Mouse (Mus musculus) hindbrain, embryonic 10.5 days (tissue): ENCODE measurements at regions not wholly inside any gene's neighbourhood (a gene's known extent, or its start where the extent isn't known, plus 50 kb on each side); places are given as distances from the start of the nearest gene placed in this dataset.
"Not testable (repeated sequence)": the region's sequence is repeated elsewhere in the genome, so short reads cannot be mapped to it uniquely, and the experiment has no call there.

Source experiments
- DNase-seq: peaks from one replicate; pipeline ENCODE4 v3.0.0-alpha.2; 2017; ENCODE audit warnings: low spot score
- H3K27ac ChIP-seq: fragments of 300-500 bp; sonication (generic); 2 replicates; pipeline ENCODE4 v1.5.1; 2016; ENCODE audit warnings: mild to moderate bottlenecking, moderate library complexity
- H3K27me3 ChIP-seq: fragments of 300-500 bp; sonication (generic); 2 replicates; pipeline ENCODE4 v1.6.1; 2016; ENCODE audit warnings: mild to moderate bottlenecking; ENCODE audit not compliant: poor library complexity, insufficient read depth, severe bottlenecking
- H3K36me3 ChIP-seq: fragments of 300-500 bp; sonication (generic); 2 replicates; pipeline ENCODE4 v1.6.1; 2016; ENCODE audit warnings: mild to moderate bottlenecking, moderate library complexity
- H3K4me1 ChIP-seq: fragments of 300-500 bp; sonication (generic); replicated peaks from 2 replicates; pipeline ENCODE4 v1.6.1; 2016; ENCODE audit warnings: mild to moderate bottlenecking
- H3K4me3 ChIP-seq: fragments of 300-500 bp; sonication (generic); 2 replicates; pipeline ENCODE4 v1.5.1; 2016; ENCODE audit warnings: mild to moderate bottlenecking, moderate library complexity
- H3K9me3 ChIP-seq: fragments of 300-500 bp; sonication (generic); 2 replicates; pipeline ENCODE4 v1.6.1; 2016; ENCODE audit warnings: mild to moderate bottlenecking, moderate library complexity
- WGBS: fragments of 180-500 bp; shearing (Covaris S2); methylation state at CpG from one replicate; pipeline ENCODE4 v1.1.7; 2016; 5-methylcytosine and 5-hydroxymethylcytosine counted together

GRCm38 (mm10) chr17:17197229-17197628 is 76.0 kb downstream of the Zfp97 start:
- 92% methylated on average over 2 of the region's 2 CpGs for WGBS
- DNase-seq, H3K27ac ChIP-seq, H3K27me3 ChIP-seq, H3K4me3 ChIP-seq, H3K4me1 ChIP-seq: not testable (repeated sequence)
- peaks cover 64% of the 10 kb centered on the region for H3K9me3 ChIP-seq
- H3K36me3 ChIP-seq: peaks cover 31% of the 10 kb centered on the region

DNA sequence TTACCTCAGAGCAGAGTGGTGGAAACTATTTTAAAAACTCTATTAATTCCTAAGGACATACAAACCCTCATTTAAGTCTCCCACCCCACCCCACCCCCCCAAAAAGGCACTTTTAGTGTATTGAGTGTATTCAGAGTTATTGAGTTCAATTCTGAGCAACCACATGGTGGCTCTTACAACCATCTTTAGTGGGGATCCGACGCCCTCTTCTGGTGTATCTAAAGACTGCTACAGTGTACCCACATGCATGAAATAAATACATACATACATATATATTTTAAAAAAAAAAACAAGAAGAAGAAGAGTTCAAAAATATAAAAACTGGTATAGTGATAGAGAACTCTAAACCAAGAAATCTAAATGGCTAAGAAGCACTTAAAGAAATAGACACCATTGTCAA is 107.9 kb downstream of the Zfp97 start:
- 41% methylated on average over 2 of the region's 2 CpGs for WGBS

DNA sequence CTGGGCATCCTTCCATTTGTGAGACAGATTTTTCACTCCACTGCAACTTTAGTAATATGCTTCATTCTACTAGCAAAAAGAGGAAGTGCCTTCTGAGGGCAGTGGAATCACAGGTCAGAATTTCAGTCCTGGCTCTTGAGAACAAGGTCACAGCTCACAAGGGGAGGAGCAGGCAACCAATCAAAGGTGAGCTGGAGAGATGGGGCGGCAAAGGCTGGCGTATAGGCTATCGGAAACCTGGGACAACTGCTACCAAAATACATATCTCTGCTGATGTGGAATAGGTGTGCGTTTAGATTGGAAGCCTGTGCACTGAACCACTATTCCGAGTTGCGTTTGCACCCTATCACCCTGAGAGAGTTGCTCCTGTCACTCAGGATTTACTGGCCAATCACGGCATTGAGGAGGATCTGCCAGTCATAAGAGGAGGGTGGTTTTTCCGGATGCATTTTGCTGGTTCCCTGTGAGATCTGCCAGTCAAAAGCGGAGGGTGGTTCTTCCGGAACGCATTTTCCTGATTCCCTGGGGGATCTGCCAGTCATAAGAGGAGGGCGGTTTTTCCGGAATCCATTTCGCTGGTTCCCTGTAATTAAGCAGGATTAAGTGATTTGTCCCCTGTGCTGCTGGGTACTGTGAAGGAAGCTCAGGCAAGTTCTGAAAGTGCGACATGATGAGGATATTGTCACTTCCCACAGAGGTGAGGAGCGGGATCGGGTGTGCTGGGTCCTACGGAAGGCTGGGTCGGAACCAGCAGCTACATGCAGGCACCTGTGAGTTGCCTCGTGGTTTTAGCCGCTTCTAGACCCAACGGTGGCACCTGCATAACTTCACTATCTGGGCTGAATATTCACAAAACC is 113.3 kb downstream of the Zfp97 start:
- peaks cover 18% of the 10 kb centered on the region for H3K9me3 ChIP-seq
- peak; percentile 88 for DNase-seq
- H3K4me3 ChIP-seq: peak overlapping the region; percentile 61
- WGBS: under 1% methylated on average over 22 of the region's 22 CpGs
- peak overlapping the region; percentile 81 for H3K27ac ChIP-seq
- peaks cover 11% of the 10 kb centered on the region for H3K36me3 ChIP-seq
- H3K27me3 ChIP-seq, H3K4me1 ChIP-seq: not testable (repeated sequence)

More for the DNA sequence above, 107.9 kb downstream of the Zfp97 start:
- DNase-seq: no peak
- no peaks in the 10 kb centered on the region for H3K36me3 ChIP-seq
- H3K4me1 ChIP-seq: no peaks in the 10 kb centered on the region
- H3K4me3 ChIP-seq: no peak overlapping the region
- peaks cover 12% of the 10 kb centered on the region; the same call in 1 of the 2 replicates for H3K9me3 ChIP-seq
- no peaks in the 10 kb centered on the region for H3K27me3 ChIP-seq
- H3K27ac ChIP-seq: no peak overlapping the region

DNA sequence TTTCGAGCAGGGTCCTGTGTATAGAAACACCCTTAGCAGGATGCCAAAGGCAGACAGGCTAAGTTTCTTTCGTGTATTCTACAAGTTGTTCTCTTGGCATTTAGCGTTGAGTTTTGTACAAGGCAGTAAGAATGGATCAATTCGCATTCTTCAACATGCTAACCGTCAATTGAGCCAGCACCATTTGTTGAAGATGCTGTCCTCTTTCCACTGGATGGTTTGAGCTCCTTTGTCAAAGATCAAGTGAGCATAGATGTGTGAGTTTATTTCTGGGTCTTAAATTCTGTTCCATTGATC is 113.9 kb downstream of the Zfp97 start:
- H3K36me3 ChIP-seq: peaks cover 16% of the 10 kb centered on the region
- H3K27ac ChIP-seq: peak overlapping the region; percentile 56
- peaks cover 22% of the 10 kb centered on the region for H3K9me3 ChIP-seq
- H3K4me3 ChIP-seq: peak overlapping the region; percentile 61
- DNase-seq: peak; percentile 8
- H3K27me3 ChIP-seq, H3K4me1 ChIP-seq: not testable (repeated sequence)
- 1% methylated on average over 5 of the region's 5 CpGs for WGBS
